Mouse (Mus musculus): ENCODE data around the gene Fibp. TPM values are rescaled to one million over a fixed set of nuclear protein-coding genes. Genes with fewer than 3 reads are reported as not detected.
A peak's percentile ranks its signal among the peaks of the same experiment; 100 is the strongest.

Gene Fibp
- polyA plus RNA-seq, 1 experiment from 2014 or later, result 129 TPM

GRCm38 (mm10) chr19:5422895-5423443, 37.4 kb upstream of the Fibp start:
- Histone ChIP-seq H3K36me3 (ENCODE audit: insufficient read depth, low read length) (peaks cover 41% of the 10 kb centered on the region), H3K27me3 (ENCODE audit: insufficient read depth, low read length) (no peaks in the 10 kb centered on the region), H3K27ac (ENCODE audit: low read length) (no peak overlapping the region), H3K9ac (replicated peaks; ENCODE audit: low read length) (peak overlapping the region; percentile 87; the same call in 1 of the 2 replicates), H3K9me3 (ENCODE audit: low read length) (no peaks in the 10 kb centered on the region), H3K4me1 (ENCODE audit: insufficient read depth, low read length) (peaks cover 29% of the 10 kb centered on the region), H3K4me2 (replicated peaks; ENCODE audit: low read depth, low read length) (peak overlapping the region; percentile 88; the same call in 1 of the 2 replicates), H3K4me3 (ENCODE audit: low read length) (no peak overlapping the region; the same call in 1 of the 2 replicates)
- WGBS, result 82% methylated on average over 9 of the region's 9 CpGs
- ATAC-seq (ENCODE audit: low FRiP score, low TSS enrichment), result no peak

DNA sequence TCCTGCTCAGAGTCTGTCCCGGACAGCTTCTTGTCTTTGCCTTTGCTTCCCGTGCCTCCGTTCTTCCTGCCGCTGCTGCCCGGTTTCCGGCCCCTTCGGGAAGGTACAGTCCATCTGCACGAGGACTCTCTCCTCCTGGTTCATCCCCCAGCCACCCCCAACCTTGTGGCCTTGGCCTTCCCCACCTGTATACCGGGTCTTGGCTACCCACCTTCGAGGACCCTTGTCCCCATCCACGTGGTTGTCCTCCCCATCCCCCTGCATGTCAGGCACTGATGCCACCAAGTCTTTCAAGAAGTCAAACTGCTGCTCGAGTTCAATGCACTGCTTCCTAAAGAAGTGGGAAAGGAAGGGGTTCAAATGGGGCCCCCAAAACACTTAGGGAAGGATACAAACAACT, 36.9 kb upstream of the Fibp start:
- no peak for ATAC-seq (ENCODE audit: low FRiP score, low TSS enrichment)
- Histone ChIP-seq H3K4me2 (replicated peaks; ENCODE audit: low read depth, low read length) (peak overlapping the region; percentile 88), H3K9ac (replicated peaks; ENCODE audit: low read length) (peak overlapping the region; percentile 87), H3K36me3 (ENCODE audit: insufficient read depth, low read length) (peaks cover 41% of the 10 kb centered on the region), H3K4me3 (ENCODE audit: low read length) (peak overlapping the region; percentile 62), H3K27me3 (ENCODE audit: insufficient read depth, low read length) (no peaks in the 10 kb centered on the region), H3K27ac (ENCODE audit: low read length) (peak overlapping the region; percentile 93), H3K9me3 (ENCODE audit: low read length) (no peaks in the 10 kb centered on the region), H3K4me1 (ENCODE audit: insufficient read depth, low read length) (peaks cover 29% of the 10 kb centered on the region)
- 53% methylated on average over 12 of the region's 12 CpGs for WGBS

GRCm38 (mm10) chr19:5424092-5424781, 36.2 kb upstream of the Fibp start:
- WGBS, result under 1% methylated on average over 39 of the region's 48 CpGs
- Histone ChIP-seq H3K4me3 (ENCODE audit: low read length) (peak overlapping the region; percentile 62), H3K27ac (ENCODE audit: low read length) (peak overlapping the region; percentile 93), H3K36me3 (ENCODE audit: insufficient read depth, low read length) (peaks cover 41% of the 10 kb centered on the region), H3K9ac (replicated peaks; ENCODE audit: low read length) (peak overlapping the region; percentile 87), H3K4me1 (ENCODE audit: insufficient read depth, low read length) (peaks cover 29% of the 10 kb centered on the region), H3K4me2 (replicated peaks; ENCODE audit: low read depth, low read length) (peak overlapping the region; percentile 88), H3K9me3 (ENCODE audit: low read length) (no peaks in the 10 kb centered on the region), H3K27me3 (ENCODE audit: insufficient read depth, low read length) (no peaks in the 10 kb centered on the region)
- peak; percentile 62 for ATAC-seq (ENCODE audit: low FRiP score, low TSS enrichment)

DNA sequence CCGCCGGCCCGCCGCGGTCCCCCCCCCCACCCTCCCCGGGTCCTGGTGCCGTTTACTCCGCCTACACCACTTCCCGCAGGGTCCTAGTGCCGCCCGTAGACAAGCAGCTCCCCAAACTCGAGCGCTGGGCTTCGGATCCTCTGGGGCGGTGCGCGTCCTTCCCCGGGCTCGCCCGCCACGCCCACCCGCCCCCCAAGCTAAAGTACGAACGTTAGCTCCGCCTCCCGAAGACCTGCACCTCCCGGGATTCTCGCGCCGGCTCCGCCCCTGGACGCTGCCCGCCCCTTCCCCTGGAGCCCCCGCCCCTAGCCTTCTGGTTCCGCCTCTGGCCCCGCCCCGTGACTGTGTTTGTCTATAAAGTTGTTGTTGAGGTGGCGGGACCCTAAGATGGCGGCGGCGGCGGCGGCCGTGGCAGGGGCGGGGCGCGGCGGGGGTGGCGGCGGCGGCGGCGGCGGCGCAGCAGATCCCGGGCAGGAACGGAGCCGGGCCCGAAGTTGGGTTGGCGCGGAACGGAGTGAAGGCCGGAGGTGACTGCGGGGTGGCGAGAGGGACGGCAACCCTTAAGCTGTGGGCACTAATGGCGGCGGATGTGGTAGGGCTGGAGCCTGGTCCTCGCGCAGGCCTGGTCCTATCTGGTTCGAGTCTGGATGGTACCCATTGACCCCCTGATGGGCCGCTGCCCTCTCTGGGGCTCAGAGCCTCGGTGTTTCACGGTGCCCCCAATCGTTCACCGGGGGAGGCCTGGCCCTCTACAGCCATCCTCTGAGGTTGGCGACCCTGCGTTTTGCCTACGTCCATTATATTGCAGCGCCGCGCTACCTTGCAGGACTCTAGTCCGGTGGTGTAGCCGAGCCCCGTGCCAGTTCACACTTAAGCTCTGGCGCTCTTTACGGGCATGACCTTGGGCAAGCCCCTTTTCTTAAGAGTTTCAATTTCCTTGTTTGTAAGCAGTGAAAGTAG, 35.4 kb upstream of the Fibp start, which contains the start of the genes Drap1 and AI837181:
Gene Drap1, minus strand, starts transcription at position 198 of the 960 bp plus-strand sequence.
Gene AI837181, plus strand, starts transcription at position 363 of the 960 bp plus-strand sequence.
- Histone ChIP-seq H3K36me3 (ENCODE audit: insufficient read depth, low read length) (peaks cover 36% of the 10 kb centered on the region), H3K4me3 (ENCODE audit: low read length) (peak within 1 kb of the TSS; percentile 62), H3K27ac (ENCODE audit: low read length) (peak within 1 kb of the TSS; percentile 93), H3K4me1 (ENCODE audit: insufficient read depth, low read length) (peaks cover 29% of the 10 kb centered on the region), H3K27me3 (ENCODE audit: insufficient read depth, low read length) (no peaks in the 10 kb centered on the region), H3K9ac (replicated peaks; ENCODE audit: low read length) (peak within 1 kb of the TSS; percentile 87), H3K4me2 (replicated peaks; ENCODE audit: low read depth, low read length) (peak within 1 kb of the TSS; percentile 88), H3K9me3 (ENCODE audit: low read length) (no peaks in the 10 kb centered on the region)
- ATAC-seq (ENCODE audit: low FRiP score, low TSS enrichment), result peak; percentile 95
- WGBS, result under 1% methylated on average over 67 of the region's 87 CpGs

GRCm38 (mm10) chr19:5425906-5426565, 34.4 kb upstream of the Fibp start:
- Histone ChIP-seq H3K27ac (ENCODE audit: low read length) (peak overlapping the region; percentile 57; the same call in 1 of the 2 replicates), H3K4me2 (replicated peaks; ENCODE audit: low read depth, low read length) (peak overlapping the region; percentile 88), H3K4me3 (ENCODE audit: low read length) (peak overlapping the region; percentile 62), H3K4me1 (ENCODE audit: insufficient read depth, low read length) (peaks cover 29% of the 10 kb centered on the region), H3K9me3 (ENCODE audit: low read length) (no peaks in the 10 kb centered on the region), H3K9ac (replicated peaks; ENCODE audit: low read length) (peak overlapping the region; percentile 83), H3K36me3 (ENCODE audit: insufficient read depth, low read length) (peaks cover 26% of the 10 kb centered on the region), H3K27me3 (ENCODE audit: insufficient read depth, low read length) (no peaks in the 10 kb centered on the region)
- WGBS, result 81% methylated on average over 18 of the region's 18 CpGs
- ATAC-seq (ENCODE audit: low FRiP score, low TSS enrichment), result no peak

DNA sequence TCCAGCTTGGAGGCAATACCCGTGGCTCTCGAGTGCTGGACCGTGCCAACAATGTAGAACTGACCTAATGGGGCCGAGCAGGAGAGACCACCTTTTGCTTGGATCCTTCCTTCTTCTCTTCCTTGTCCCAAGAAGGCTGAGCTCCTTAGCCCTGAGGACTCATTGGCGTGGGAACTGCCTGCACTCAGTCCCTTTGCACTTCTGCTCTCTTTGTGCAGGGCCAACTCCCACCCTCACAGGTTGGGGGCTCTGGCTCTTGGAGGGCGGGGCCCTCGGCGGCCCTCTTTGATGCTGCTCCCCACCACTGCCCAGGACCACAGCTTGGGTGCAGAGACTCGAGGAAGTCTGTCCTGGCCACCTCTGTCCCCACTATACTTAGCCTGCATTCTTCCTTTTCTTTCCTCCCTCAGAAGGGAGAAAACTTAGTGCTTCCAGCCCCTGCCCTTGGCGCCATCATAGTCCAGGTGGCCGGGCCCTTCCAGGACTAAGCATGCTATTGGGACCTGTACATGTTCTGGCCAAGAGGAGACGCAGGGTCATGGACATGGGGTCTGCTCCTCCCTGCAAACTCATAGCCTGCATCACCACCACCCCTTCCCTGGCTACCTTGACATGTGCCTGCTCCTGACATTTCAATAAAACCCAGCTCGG, 33.6 kb upstream of the Fibp start:
- Histone ChIP-seq H3K9me3 (ENCODE audit: low read length) (no peaks in the 10 kb centered on the region), H3K27me3 (ENCODE audit: insufficient read depth, low read length) (no peaks in the 10 kb centered on the region), H3K36me3 (ENCODE audit: insufficient read depth, low read length) (peaks cover 20% of the 10 kb centered on the region), H3K4me3 (ENCODE audit: low read length) (no peak overlapping the region), H3K4me1 (ENCODE audit: insufficient read depth, low read length) (peaks cover 29% of the 10 kb centered on the region), H3K9ac (replicated peaks; ENCODE audit: low read length) (peak overlapping the region; percentile 5; the same call in 1 of the 2 replicates), H3K27ac (ENCODE audit: low read length) (no peak overlapping the region), H3K4me2 (replicated peaks; ENCODE audit: low read depth, low read length) (no peak overlapping the region)
- WGBS, result 90% methylated on average over 13 of the region's 13 CpGs
- ATAC-seq (ENCODE audit: low FRiP score, low TSS enrichment), result no peak

- no peak for ATAC-seq (ENCODE audit: low FRiP score, low TSS enrichment)
- Histone ChIP-seq H3K4me3 (ENCODE audit: low read length) (no peak overlapping the region), H3K27ac (ENCODE audit: low read length) (no peak overlapping the region), H3K36me3 (ENCODE audit: insufficient read depth, low read length) (peaks cover 12% of the 10 kb centered on the region), H3K4me2 (replicated peaks; ENCODE audit: low read depth, low read length) (no peak overlapping the region), H3K9me3 (ENCODE audit: low read length) (no peaks in the 10 kb centered on the region), H3K9ac (replicated peaks; ENCODE audit: low read length) (no peak overlapping the region), H3K4me1 (ENCODE audit: insufficient read depth, low read length) (peaks cover 27% of the 10 kb centered on the region), H3K27me3 (ENCODE audit: insufficient read depth, low read length) (no peaks in the 10 kb centered on the region)
- 83% methylated on average over 2 of the region's 2 CpGs for WGBS
Observed at GRCm38 (mm10) chr19:5428083-5428482, 32.3 kb upstream of the Fibp start.

DNA sequence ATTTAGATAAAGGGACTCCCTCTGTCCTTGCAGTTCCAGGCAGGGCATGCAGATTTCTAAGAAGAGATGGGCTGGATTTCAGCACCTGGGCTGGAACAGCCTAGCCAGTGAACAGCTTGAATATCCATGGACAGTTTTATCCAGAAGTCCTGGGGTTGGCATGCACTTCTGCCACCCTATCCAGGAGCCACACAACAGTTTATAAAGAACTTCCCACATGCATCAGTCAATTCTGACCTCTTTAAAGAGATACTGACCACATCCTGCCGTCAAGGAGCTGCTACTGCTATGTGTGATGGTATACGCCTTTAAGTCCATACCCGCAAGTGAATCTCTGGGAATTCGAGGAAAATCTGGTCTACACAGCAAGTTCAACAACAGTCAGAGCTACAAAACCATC, 31.2 kb upstream of the Fibp start:
- H3K9ac ChIP-seq (replicated peaks; ENCODE audit: low read length), result no peak overlapping the region
- H3K27me3 ChIP-seq (ENCODE audit: insufficient read depth, low read length), result no peaks in the 10 kb centered on the region
- H3K27ac ChIP-seq (ENCODE audit: low read length), result no peak overlapping the region
- H3K4me1 ChIP-seq (ENCODE audit: insufficient read depth, low read length), result peaks cover 29% of the 10 kb centered on the region
- ATAC-seq (ENCODE audit: low FRiP score, low TSS enrichment), result no peak
- no peak overlapping the region for H3K4me3 ChIP-seq (ENCODE audit: low read length)
- H3K4me2 ChIP-seq (replicated peaks; ENCODE audit: low read depth, low read length), result no peak overlapping the region
- H3K36me3 ChIP-seq (ENCODE audit: insufficient read depth, low read length), result peaks cover 12% of the 10 kb centered on the region
- WGBS, result 77% methylated on average over 4 of the region's 4 CpGs
- no peaks in the 10 kb centered on the region for H3K9me3 ChIP-seq (ENCODE audit: low read length)

- H3K36me3 ChIP-seq (ENCODE audit: insufficient read depth, low read length), result peaks cover 12% of the 10 kb centered on the region
- H3K9me3 ChIP-seq (ENCODE audit: low read length), result no peaks in the 10 kb centered on the region
- no peak overlapping the region for H3K4me2 ChIP-seq (replicated peaks; ENCODE audit: low read depth, low read length)
- H3K4me1 ChIP-seq (ENCODE audit: insufficient read depth, low read length), result peaks cover 29% of the 10 kb centered on the region
- H3K9ac ChIP-seq (replicated peaks; ENCODE audit: low read length), result no peak overlapping the region
- no peaks in the 10 kb centered on the region for H3K27me3 ChIP-seq (ENCODE audit: insufficient read depth, low read length)
- 72% methylated on average over 8 of the region's 8 CpGs for WGBS
- no peak for ATAC-seq (ENCODE audit: low FRiP score, low TSS enrichment)
- no peak overlapping the region for H3K4me3 ChIP-seq (ENCODE audit: low read length)
- no peak overlapping the region for H3K27ac ChIP-seq (ENCODE audit: low read length)
Observed at GRCm38 (mm10) chr19:5429806-5430205, 30.6 kb upstream of the Fibp start.
